Mouse (Mus musculus): ENCODE data around the gene 2010111I01Rik. TPM values are rescaled to one million over a fixed set of nuclear protein-coding genes. Genes with fewer than 3 reads are reported as not detected.

The 2010111I01Rik gene
- polyA plus RNA-seq, 1 experiment from 2014 or later: 28.5 TPM

GRCm38 (mm10) chr13:63115187-63115784, 150.6 kb downstream of the 2010111I01Rik start:
- Histone ChIP-seq H3K36me3 (no peaks in the 10 kb centered on the region), H3K4me3 (no peak overlapping the region), H3K27ac (replicated peaks) (peak overlapping the region; percentile 88), H3K9me3 (replicated peaks) (0 out of 2 replicates have a peak, but pooled peaks cover 6% of the 10 kb centered on the region), H3K27me3 (ENCODE audit: low read depth, poor library complexity, severe bottlenecking) (no peaks in the 10 kb centered on the region), H3K4me1 (peaks cover 40% of the 10 kb centered on the region)
- DNase-seq (ENCODE audit: low spot score): no peak
- 74% methylated on average over 3 of the region's 3 CpGs for WGBS

- Histone ChIP-seq H3K27ac (replicated peaks) (no peak overlapping the region), H3K4me3 (no peak overlapping the region), H3K4me1 (peaks cover 28% of the 10 kb centered on the region), H3K9me3 (replicated peaks) (0 out of 2 replicates have a peak, but pooled peaks cover 3% of the 10 kb centered on the region), H3K27me3 (ENCODE audit: low read depth, poor library complexity, severe bottlenecking) (no peaks in the 10 kb centered on the region), H3K36me3 (no peaks in the 10 kb centered on the region)
- no peak for DNase-seq (ENCODE audit: low spot score)
- 84% methylated on average over 3 of the region's 3 CpGs for WGBS
Measured at GRCm38 (mm10) chr13:63117495-63118184, 152.9 kb downstream of the 2010111I01Rik start.

DNA sequence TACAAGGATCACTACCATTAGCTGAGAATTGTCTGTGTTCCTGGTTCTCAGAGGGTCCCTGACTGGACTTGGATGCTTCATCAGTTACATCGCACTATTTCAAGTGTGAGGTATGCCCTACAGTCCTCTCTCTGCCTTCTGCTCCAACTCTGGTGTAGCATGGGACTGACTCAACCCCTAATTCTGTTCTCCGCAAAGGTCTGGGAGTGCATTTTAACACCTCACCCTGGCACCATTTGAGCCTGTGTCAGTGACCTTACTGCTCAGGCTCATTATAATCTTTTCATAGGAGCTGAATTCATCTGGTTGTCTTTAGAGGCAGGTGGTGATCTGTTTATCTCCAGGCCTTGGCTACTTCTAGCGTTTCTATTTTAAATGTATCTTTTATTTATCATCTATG, 154.0 kb downstream of the 2010111I01Rik start:
- Histone ChIP-seq H3K4me3 (no peak overlapping the region), H3K9me3 (replicated peaks) (0 out of 2 replicates have a peak, but pooled peaks cover 3% of the 10 kb centered on the region), H3K27me3 (ENCODE audit: low read depth, poor library complexity, severe bottlenecking) (no peaks in the 10 kb centered on the region), H3K36me3 (no peaks in the 10 kb centered on the region), H3K27ac (replicated peaks) (no peak overlapping the region), H3K4me1 (peaks cover 17% of the 10 kb centered on the region)
- no peak for DNase-seq (ENCODE audit: low spot score)
- WGBS: 94% methylated on average over 3 of the region's 3 CpGs

GRCm38 (mm10) chr13:63120296-63120695, 155.6 kb downstream of the 2010111I01Rik start:
- no peak overlapping the region for H3K4me3 ChIP-seq
- no peaks in the 10 kb centered on the region for H3K27me3 ChIP-seq (ENCODE audit: low read depth, poor library complexity, severe bottlenecking)
- no peak for DNase-seq (ENCODE audit: low spot score)
- no peak overlapping the region for H3K27ac ChIP-seq (replicated peaks)
- H3K9me3 ChIP-seq (replicated peaks): 0 out of 2 replicates have a peak, but pooled peaks cover 3% of the 10 kb centered on the region
- no peaks in the 10 kb centered on the region for H3K36me3 ChIP-seq
- 83% methylated on average over 2 of the region's 2 CpGs for WGBS
- peaks cover 1% of the 10 kb centered on the region; the same call in 1 of the 2 replicates for H3K4me1 ChIP-seq

- Histone ChIP-seq H3K36me3 (no peaks in the 10 kb centered on the region), H3K4me1 (no peaks in the 10 kb centered on the region), H3K27ac (replicated peaks) (no peak overlapping the region), H3K27me3 (ENCODE audit: low read depth, poor library complexity, severe bottlenecking) (no peaks in the 10 kb centered on the region), H3K9me3 (replicated peaks) (no peaks in the 10 kb centered on the region), H3K4me3 (no peak overlapping the region)
- 93% methylated on average over 4 of the region's 4 CpGs for whole genome bisulfite sequencing
- DNase-seq (ENCODE audit: low spot score): no peak
Measured at GRCm38 (mm10) chr13:63121747-63122146, 157.1 kb downstream of the 2010111I01Rik start.

DNA sequence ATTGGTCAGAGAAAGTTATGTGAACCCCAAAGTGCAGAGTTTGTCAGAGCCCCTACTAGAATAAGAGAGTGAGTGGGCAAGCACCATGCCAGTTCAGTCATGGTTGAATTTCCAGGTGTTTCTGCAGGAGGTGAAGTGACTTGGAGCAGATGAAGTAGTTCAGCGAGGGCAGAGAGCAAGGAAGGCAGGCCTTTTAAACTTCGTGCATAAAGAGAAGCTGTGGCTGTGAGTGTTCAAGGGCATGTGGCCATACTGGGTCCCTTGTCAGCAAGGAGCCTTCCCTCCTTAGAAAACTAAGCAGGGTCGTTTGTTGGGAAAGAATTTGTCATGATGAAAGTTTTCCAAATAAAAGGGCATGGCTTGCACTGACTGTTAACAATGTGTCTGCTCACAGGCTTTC, 161.5 kb downstream of the 2010111I01Rik start:
- Histone ChIP-seq H3K9me3 (replicated peaks) (peaks cover 15% of the 10 kb centered on the region), H3K27me3 (ENCODE audit: low read depth, poor library complexity, severe bottlenecking) (no peaks in the 10 kb centered on the region), H3K4me1 (no peaks in the 10 kb centered on the region), H3K27ac (replicated peaks) (no peak overlapping the region), H3K36me3 (peaks cover 3% of the 10 kb centered on the region; the same call in 1 of the 2 replicates), H3K4me3 (no peak overlapping the region)
- 65% methylated on average over 3 of the region's 3 CpGs for WGBS
- DNase-seq (ENCODE audit: low spot score): no peak

GRCm38 (mm10) chr13:63127516-63127915, 162.8 kb downstream of the 2010111I01Rik start:
- WGBS: 91% methylated on average over 1 of the region's 1 CpGs

GRCm38 (mm10) chr13:63134879-63135421, 170.3 kb downstream of the 2010111I01Rik start:
- no peak overlapping the region for H3K4me3 ChIP-seq
- whole genome bisulfite sequencing: 89% methylated on average over 5 of the region's 5 CpGs
- no peaks in the 10 kb centered on the region for H3K36me3 ChIP-seq

More at GRCm38 (mm10) chr13:63127516-63127915, 162.8 kb downstream of the 2010111I01Rik start:
- peaks cover 15% of the 10 kb centered on the region for H3K9me3 ChIP-seq (replicated peaks)
- H3K27ac ChIP-seq (replicated peaks): no peak overlapping the region
- H3K36me3 ChIP-seq: peaks cover 3% of the 10 kb centered on the region; the same call in 1 of the 2 replicates
- no peak overlapping the region for H3K4me3 ChIP-seq
- no peaks in the 10 kb centered on the region for H3K4me1 ChIP-seq
- no peak for DNase-seq (ENCODE audit: low spot score)
- H3K27me3 ChIP-seq (ENCODE audit: low read depth, poor library complexity, severe bottlenecking): no peaks in the 10 kb centered on the region

GRCm38 (mm10) chr13:63135994-63136393, 171.3 kb downstream of the 2010111I01Rik start:
- 92% methylated on average over 7 of the region's 7 CpGs for WGBS
- no peaks in the 10 kb centered on the region for H3K9me3 ChIP-seq (replicated peaks)

More at GRCm38 (mm10) chr13:63134879-63135421, 170.3 kb downstream of the 2010111I01Rik start:
- Histone ChIP-seq H3K27ac (replicated peaks) (no peak overlapping the region), H3K27me3 (ENCODE audit: low read depth, poor library complexity, severe bottlenecking) (no peaks in the 10 kb centered on the region), H3K9me3 (replicated peaks) (no peaks in the 10 kb centered on the region), H3K4me1 (peaks cover 10% of the 10 kb centered on the region)
- no peak for DNase-seq (ENCODE audit: low spot score)

DNA sequence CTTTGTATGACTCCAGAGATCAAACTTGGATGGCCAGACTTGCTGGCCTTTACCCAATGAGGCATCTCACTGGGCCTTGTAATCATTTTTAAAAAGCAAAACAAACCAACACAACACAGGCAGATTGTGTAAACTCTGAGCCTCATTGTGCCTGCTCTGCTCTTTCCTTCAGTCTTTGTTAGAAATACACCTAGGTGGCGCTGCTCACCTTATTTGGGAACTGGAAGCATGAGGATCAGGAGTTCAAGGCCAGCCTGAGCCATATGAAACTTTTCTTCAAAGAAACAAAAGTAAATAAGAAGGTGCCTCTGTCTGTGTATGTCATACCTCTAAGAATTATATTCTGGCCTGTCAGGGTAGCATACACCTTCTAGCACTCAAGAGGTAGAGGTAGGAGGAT, 172.1 kb downstream of the 2010111I01Rik start:
- 73% methylated on average over 1 of the region's 1 CpGs for WGBS
- Histone ChIP-seq H3K27ac (replicated peaks) (no peak overlapping the region), H3K9me3 (replicated peaks) (no peaks in the 10 kb centered on the region), H3K4me3 (no peak overlapping the region), H3K36me3 (no peaks in the 10 kb centered on the region), H3K4me1 (peaks cover 10% of the 10 kb centered on the region), H3K27me3 (ENCODE audit: low read depth, poor library complexity, severe bottlenecking) (no peaks in the 10 kb centered on the region)
- DNase-seq (ENCODE audit: low spot score): no peak

More at GRCm38 (mm10) chr13:63135994-63136393, 171.3 kb downstream of the 2010111I01Rik start:
- H3K4me3 ChIP-seq: no peak overlapping the region
- H3K4me1 ChIP-seq: peaks cover 10% of the 10 kb centered on the region
- H3K36me3 ChIP-seq: no peaks in the 10 kb centered on the region
- no peak overlapping the region for H3K27ac ChIP-seq (replicated peaks)
- DNase-seq (ENCODE audit: low spot score): no peak
- H3K27me3 ChIP-seq (ENCODE audit: low read depth, poor library complexity, severe bottlenecking): no peaks in the 10 kb centered on the region

DNA sequence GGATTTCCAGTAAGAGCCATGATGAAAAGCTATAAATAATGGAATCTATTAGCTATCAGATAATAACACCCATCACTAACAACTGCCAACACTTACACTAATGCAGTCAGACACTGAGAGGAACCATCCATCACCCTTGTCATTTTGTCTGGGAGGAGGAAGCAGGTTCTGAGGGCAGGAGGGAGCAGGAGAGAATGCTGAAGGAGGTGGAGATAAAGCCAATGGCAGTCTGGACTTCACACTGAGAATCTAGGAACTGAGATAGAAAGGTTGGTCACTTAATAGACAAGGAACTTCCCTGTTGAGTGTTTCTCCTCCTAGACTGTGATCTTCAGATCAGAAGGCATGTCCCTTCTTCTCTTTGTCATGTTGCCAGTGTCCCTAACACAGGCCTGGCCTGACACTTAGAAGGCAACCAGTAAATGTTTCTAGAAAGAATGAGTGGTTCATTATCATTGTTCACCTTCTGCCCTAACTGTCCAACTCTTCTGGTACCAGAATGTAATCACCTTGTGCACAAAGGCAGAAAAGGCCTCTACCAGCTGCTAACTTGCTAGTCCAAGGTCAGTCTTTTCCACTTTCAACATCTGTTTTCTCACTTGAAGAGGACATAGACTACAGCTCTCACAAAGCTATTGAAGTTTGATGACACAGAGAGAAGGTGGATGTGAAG, 173.8 kb downstream of the 2010111I01Rik start:
- no peak overlapping the region for H3K27ac ChIP-seq (replicated peaks)
- H3K9me3 ChIP-seq (replicated peaks): no peaks in the 10 kb centered on the region
- no peaks in the 10 kb centered on the region for H3K36me3 ChIP-seq
- peaks cover 10% of the 10 kb centered on the region for H3K4me1 ChIP-seq
- H3K27me3 ChIP-seq (ENCODE audit: low read depth, poor library complexity, severe bottlenecking): no peaks in the 10 kb centered on the region
- DNase-seq (ENCODE audit: low spot score): no peak
- H3K4me3 ChIP-seq: no peak overlapping the region

- Histone ChIP-seq H3K4me1 (peaks cover 10% of the 10 kb centered on the region), H3K36me3 (no peaks in the 10 kb centered on the region), H3K27me3 (ENCODE audit: low read depth, poor library complexity, severe bottlenecking) (no peaks in the 10 kb centered on the region), H3K9me3 (replicated peaks) (no peaks in the 10 kb centered on the region), H3K4me3 (no peak overlapping the region), H3K27ac (replicated peaks) (no peak overlapping the region)
- WGBS: 92% methylated on average over 10 of the region's 10 CpGs
- no peak for DNase-seq (ENCODE audit: low spot score)
Measured at GRCm38 (mm10) chr13:63139463-63140226, 175.0 kb downstream of the 2010111I01Rik start.
